Mouse (Mus musculus): ENCODE measurements around the gene Ppl. TPM values are rescaled to one million over a fixed set of nuclear protein-coding genes. Genes with fewer than 3 reads are reported as not detected.
A peak's percentile ranks its signal among the peaks of the same experiment; 100 is the strongest.

Gene Ppl
- polyA plus RNA-seq (2015; fragmentation: Nextera tagmentation; extraction: Ambion mirVana), result 0.39 and 0.54 TPM in 2 replicates

DNA sequence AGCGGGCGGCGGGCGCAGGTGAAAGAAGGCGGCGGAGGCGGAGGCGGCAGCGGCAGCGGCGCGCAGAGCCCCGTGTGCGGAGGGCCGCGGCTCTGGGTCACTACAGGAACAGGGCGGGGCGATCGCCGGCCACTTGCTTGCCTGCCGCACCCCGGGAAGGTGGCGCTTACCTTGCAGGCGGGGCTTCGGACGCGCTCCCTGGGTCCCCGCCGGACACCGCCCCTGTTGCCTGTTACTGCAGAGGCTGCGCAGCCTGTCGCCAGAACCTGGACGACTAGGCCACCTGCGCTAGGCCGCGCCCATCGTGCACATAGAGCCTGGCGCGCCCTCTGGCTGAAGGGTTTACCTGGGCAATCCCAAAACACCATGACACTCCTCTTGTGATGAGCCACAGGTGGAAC is at the start of gene Ppl:
TSS of gene Ppl (minus strand) at position 21 of the 401 bp plus-strand sequence.
- peak within 1 kb of the TSS; percentile 55 for H3K4me3 ChIP-seq (ENCODE audit: low read depth, low read length)
- H3K4me2 ChIP-seq (ENCODE audit: low read depth, low read length), result peak within 1 kb of the TSS; percentile 77
- peaks cover 18% of the 10 kb centered on the region for H3K4me1 ChIP-seq (ENCODE audit: insufficient read depth)
- WGBS (ENCODE audit: insufficient replicate concordance), result 3% methylated on average over 38 of the region's 39 CpGs
- peak; percentile 77 for ATAC-seq
- H3K9ac ChIP-seq (replicated peaks), result peak within 1 kb of the TSS; percentile 53
- TF ChIP-seq CTCF (IDR thresholded peaks at IDR 0.05; ENCODE audit: low read depth) (peak; percentile 58), EP300 (IDR thresholded peaks at IDR 0.05; ENCODE audit: low read depth) (no peak)
- H3K9me3 ChIP-seq (ENCODE audit: low read length), result no peaks in the 10 kb centered on the region
- no peaks in the 10 kb centered on the region for H3K36me3 ChIP-seq (replicated peaks; ENCODE audit: insufficient read depth, low read length)
- H3K27ac ChIP-seq (ENCODE audit: low read depth), result no peak within 1 kb of the TSS
- H3K27me3 ChIP-seq (ENCODE audit: insufficient read depth, low read length), result peaks cover 30% of the 10 kb centered on the region
- DNase-seq, result peak; percentile 82

DNA sequence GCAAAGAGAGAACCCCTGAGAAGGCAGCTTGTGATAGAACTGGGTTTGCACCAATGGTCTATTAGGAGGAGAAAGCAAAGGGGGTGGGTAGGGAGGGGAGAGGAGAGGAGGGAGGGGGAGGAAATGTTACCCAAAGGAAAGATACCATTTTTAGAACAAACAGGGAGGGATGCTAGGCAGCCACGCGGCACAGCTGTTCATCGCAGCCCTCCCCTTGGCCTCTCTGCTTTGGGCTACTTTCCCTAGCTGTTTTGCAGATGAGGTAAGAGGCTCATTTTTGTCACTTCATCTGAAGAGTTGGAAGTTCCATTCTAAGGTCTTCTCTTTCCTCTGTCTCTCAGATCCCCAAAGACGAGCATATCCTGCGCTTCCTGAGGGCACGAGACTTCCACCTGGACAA is 40.4 kb upstream of the Ppl start:
- Histone ChIP-seq H3K9me3 (ENCODE audit: low read length) (no peaks in the 10 kb centered on the region), H3K27me3 (ENCODE audit: insufficient read depth, low read length) (no peaks in the 10 kb centered on the region), H3K4me3 (ENCODE audit: low read depth, low read length) (no peak overlapping the region), H3K9ac (replicated peaks) (no peak overlapping the region), H3K36me3 (replicated peaks; ENCODE audit: insufficient read depth, low read length) (no peaks in the 10 kb centered on the region), H3K4me2 (ENCODE audit: low read depth, low read length) (no peak overlapping the region), H3K4me1 (ENCODE audit: insufficient read depth) (no peaks in the 10 kb centered on the region), H3K27ac (ENCODE audit: low read depth) (no peak overlapping the region)
- DNase-seq (no peak), ATAC-seq (no peak)
- 82% methylated on average over 6 of the region's 6 CpGs for WGBS (ENCODE audit: insufficient replicate concordance)
- no peak for TF ChIP-seq CTCF (IDR thresholded peaks at IDR 0.05; ENCODE audit: low read depth)
- TF ChIP-seq EP300 (IDR thresholded peaks at IDR 0.05; ENCODE audit: low read depth), result no peak

DNA sequence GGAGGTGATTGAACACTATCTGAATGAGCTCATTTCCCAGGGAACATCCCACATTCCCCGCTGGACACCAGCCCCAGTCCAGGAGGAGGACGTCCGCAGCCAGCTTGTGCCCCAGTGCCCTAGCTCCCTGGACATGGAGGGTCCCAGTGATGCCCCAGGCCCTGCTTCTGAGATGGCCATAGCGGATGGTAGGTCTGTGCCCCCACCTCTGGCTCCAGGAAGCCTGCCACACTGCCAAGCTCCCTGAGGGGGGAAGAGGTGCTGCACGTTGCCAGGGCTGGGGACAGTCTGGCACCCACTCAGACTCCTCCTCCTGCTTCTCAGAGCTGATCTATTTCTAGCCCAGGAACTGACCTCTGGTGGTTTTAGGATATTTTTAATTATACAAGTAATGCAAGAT is 36.6 kb upstream of the Ppl start:
- no peak for ATAC-seq
- Histone ChIP-seq H3K4me2 (ENCODE audit: low read depth, low read length) (no peak overlapping the region), H3K4me3 (ENCODE audit: low read depth, low read length) (no peak overlapping the region), H3K9ac (replicated peaks) (no peak overlapping the region), H3K4me1 (ENCODE audit: insufficient read depth) (no peaks in the 10 kb centered on the region), H3K9me3 (ENCODE audit: low read length) (no peaks in the 10 kb centered on the region), H3K27me3 (ENCODE audit: insufficient read depth, low read length) (no peaks in the 10 kb centered on the region), H3K27ac (ENCODE audit: low read depth) (no peak overlapping the region), H3K36me3 (replicated peaks; ENCODE audit: insufficient read depth, low read length) (no peaks in the 10 kb centered on the region)
- no peak for DNase-seq
- WGBS (ENCODE audit: insufficient replicate concordance), result 68% methylated on average over 5 of the region's 5 CpGs
- TF ChIP-seq EP300 (IDR thresholded peaks at IDR 0.05; ENCODE audit: low read depth), result no peak
- no peak for TF ChIP-seq CTCF (IDR thresholded peaks at IDR 0.05; ENCODE audit: low read depth)

DNA sequence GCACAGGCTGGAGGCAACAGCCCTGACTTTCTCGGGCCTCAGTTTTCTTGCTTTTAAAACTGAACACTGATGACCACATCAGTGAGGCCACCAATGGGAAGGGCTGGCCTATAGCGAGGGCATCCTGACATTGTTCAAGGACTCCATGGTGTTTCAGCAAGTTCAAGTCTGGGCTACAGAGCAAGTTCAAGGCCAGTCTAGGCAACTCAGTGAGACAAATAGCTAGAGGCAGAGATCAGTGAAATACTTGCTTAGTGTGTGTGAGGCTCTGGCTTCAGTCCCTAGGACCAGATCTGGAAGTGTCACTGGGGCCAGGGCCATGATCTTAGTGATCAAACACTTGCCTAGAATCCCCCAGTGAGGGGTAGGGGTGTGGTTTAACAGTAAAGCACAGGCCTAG is 35.8 kb upstream of the Ppl start:
- TF ChIP-seq CTCF (IDR thresholded peaks at IDR 0.05; ENCODE audit: low read depth) (no peak), EP300 (IDR thresholded peaks at IDR 0.05; ENCODE audit: low read depth) (no peak)

DNA sequence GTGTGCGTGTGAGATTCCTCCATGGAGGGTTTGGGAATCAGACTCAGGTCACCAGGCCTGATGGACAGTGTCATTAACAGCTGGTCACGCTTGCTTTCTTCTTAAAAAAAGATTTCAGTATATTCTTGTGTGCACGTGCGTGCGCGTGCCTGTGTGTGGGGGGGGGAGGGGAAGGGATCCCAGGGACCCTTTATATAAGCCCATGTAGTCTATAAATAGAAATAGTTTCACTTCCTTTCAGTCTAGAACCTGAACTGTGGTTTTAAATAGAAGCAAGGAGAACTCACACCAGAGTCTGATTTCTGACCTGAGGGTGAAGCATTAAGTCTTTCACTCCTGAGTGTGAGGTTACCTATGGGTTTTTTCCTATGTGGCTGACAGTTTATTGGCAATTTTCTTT is 32.1 kb upstream of the Ppl start:
- H3K4me3 ChIP-seq (ENCODE audit: low read depth, low read length), result no peak overlapping the region
- H3K36me3 ChIP-seq (replicated peaks; ENCODE audit: insufficient read depth, low read length), result no peaks in the 10 kb centered on the region
- no peaks in the 10 kb centered on the region for H3K9me3 ChIP-seq (ENCODE audit: low read length)
- no peak overlapping the region for H3K4me2 ChIP-seq (ENCODE audit: low read depth, low read length)
- H3K4me1 ChIP-seq (ENCODE audit: insufficient read depth), result no peaks in the 10 kb centered on the region
- H3K9ac ChIP-seq (replicated peaks), result no peak overlapping the region
- DNase-seq, result no peak
- no peak overlapping the region for H3K27ac ChIP-seq (ENCODE audit: low read depth)
- no peak for ATAC-seq
- 49% methylated on average over 6 of the region's 6 CpGs for WGBS (ENCODE audit: insufficient replicate concordance)
- H3K27me3 ChIP-seq (ENCODE audit: insufficient read depth, low read length), result no peaks in the 10 kb centered on the region
- no peak for TF ChIP-seq EP300 (IDR thresholded peaks at IDR 0.05; ENCODE audit: low read depth)
- TF ChIP-seq CTCF (IDR thresholded peaks at IDR 0.05; ENCODE audit: low read depth), result no peak

More for the DNA sequence above, 35.8 kb upstream of the Ppl start:
- DNase-seq, result no peak
- H3K27me3 ChIP-seq (ENCODE audit: insufficient read depth, low read length), result no peaks in the 10 kb centered on the region
- 64% methylated on average over 2 of the region's 2 CpGs for WGBS (ENCODE audit: insufficient replicate concordance)
- no peak overlapping the region for H3K4me2 ChIP-seq (ENCODE audit: low read depth, low read length)
- no peaks in the 10 kb centered on the region for H3K4me1 ChIP-seq (ENCODE audit: insufficient read depth)
- H3K4me3 ChIP-seq (ENCODE audit: low read depth, low read length), result no peak overlapping the region
- no peak overlapping the region for H3K27ac ChIP-seq (ENCODE audit: low read depth)
- H3K9me3 ChIP-seq (ENCODE audit: low read length), result no peaks in the 10 kb centered on the region
- H3K36me3 ChIP-seq (replicated peaks; ENCODE audit: insufficient read depth, low read length), result no peaks in the 10 kb centered on the region
- ATAC-seq, result no peak
- H3K9ac ChIP-seq (replicated peaks), result no peak overlapping the region

DNA sequence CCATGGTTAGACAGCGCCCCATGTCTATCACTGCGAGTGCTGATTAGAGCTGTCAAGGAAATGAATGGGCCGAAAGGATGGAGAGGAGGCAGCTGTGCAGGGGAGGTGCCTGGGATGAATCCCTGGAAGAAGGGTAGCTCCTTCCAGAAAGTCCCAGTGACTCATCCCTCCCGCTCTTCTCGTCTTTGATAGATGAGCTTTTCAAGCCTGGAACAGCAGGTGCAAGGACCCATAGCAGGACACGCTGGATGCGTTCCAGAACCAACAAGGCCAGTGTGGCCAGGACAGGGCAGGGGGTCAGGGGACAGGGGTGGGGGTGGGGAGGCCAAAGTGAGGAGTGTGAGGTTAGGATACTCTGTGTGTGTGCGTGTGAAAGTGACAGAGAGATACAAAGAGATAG is 27.0 kb upstream of the Ppl start:
- ATAC-seq, result peak; percentile 62
- WGBS (ENCODE audit: insufficient replicate concordance), result 63% methylated on average over 8 of the region's 8 CpGs
- TF ChIP-seq EP300 (IDR thresholded peaks at IDR 0.05; ENCODE audit: low read depth) (no peak), CTCF (IDR thresholded peaks at IDR 0.05; ENCODE audit: low read depth) (no peak)
- Histone ChIP-seq H3K27ac (ENCODE audit: low read depth) (no peak overlapping the region), H3K27me3 (ENCODE audit: insufficient read depth, low read length) (no peaks in the 10 kb centered on the region), H3K4me3 (ENCODE audit: low read depth, low read length) (no peak overlapping the region), H3K4me1 (ENCODE audit: insufficient read depth) (0 out of 2 replicates have a peak, but pooled peaks cover 3% of the 10 kb centered on the region), H3K9ac (replicated peaks) (no peak overlapping the region), H3K4me2 (ENCODE audit: low read depth, low read length) (no peak overlapping the region), H3K9me3 (ENCODE audit: low read length) (no peaks in the 10 kb centered on the region), H3K36me3 (replicated peaks; ENCODE audit: insufficient read depth, low read length) (no peaks in the 10 kb centered on the region)
- DNase-seq, result peak; percentile 41

DNA sequence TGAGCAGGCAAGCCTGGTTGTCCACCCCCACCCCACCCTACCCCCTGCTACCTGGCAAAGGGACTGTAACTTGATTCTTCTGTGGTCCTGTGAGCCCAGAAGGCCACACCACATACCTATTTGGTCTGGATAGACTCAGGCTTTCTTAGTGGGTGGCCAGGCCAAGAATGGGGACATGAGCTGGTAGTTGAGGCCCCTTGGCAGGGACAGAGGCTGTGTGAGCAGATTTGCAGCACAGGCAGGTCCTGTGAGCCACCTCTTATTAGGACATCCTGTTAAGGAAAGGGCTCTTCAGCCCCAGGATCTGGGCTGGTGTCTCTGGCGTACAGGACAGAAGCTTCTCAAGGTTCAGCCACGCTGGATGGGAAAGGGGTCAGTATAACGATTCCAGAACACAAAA is 24.9 kb upstream of the Ppl start:
- Histone ChIP-seq H3K4me2 (ENCODE audit: low read depth, low read length) (no peak overlapping the region), H3K9ac (replicated peaks) (no peak overlapping the region), H3K4me1 (ENCODE audit: insufficient read depth) (0 out of 2 replicates have a peak, but pooled peaks cover 3% of the 10 kb centered on the region), H3K36me3 (replicated peaks; ENCODE audit: insufficient read depth, low read length) (no peaks in the 10 kb centered on the region), H3K27ac (ENCODE audit: low read depth) (no peak overlapping the region), H3K27me3 (ENCODE audit: insufficient read depth, low read length) (no peaks in the 10 kb centered on the region), H3K4me3 (ENCODE audit: low read depth, low read length) (no peak overlapping the region), H3K9me3 (ENCODE audit: low read length) (no peaks in the 10 kb centered on the region)
- ATAC-seq (no peak), DNase-seq (no peak)
- TF ChIP-seq EP300 (IDR thresholded peaks at IDR 0.05; ENCODE audit: low read depth) (no peak), CTCF (IDR thresholded peaks at IDR 0.05; ENCODE audit: low read depth) (no peak)
- 71% methylated on average over 3 of the region's 3 CpGs for WGBS (ENCODE audit: insufficient replicate concordance)

All from liver, postnatal 0 days (tissue).